8 mouse cellular contexts compared by ENCODE assay signal in the genomic region with DNA sequence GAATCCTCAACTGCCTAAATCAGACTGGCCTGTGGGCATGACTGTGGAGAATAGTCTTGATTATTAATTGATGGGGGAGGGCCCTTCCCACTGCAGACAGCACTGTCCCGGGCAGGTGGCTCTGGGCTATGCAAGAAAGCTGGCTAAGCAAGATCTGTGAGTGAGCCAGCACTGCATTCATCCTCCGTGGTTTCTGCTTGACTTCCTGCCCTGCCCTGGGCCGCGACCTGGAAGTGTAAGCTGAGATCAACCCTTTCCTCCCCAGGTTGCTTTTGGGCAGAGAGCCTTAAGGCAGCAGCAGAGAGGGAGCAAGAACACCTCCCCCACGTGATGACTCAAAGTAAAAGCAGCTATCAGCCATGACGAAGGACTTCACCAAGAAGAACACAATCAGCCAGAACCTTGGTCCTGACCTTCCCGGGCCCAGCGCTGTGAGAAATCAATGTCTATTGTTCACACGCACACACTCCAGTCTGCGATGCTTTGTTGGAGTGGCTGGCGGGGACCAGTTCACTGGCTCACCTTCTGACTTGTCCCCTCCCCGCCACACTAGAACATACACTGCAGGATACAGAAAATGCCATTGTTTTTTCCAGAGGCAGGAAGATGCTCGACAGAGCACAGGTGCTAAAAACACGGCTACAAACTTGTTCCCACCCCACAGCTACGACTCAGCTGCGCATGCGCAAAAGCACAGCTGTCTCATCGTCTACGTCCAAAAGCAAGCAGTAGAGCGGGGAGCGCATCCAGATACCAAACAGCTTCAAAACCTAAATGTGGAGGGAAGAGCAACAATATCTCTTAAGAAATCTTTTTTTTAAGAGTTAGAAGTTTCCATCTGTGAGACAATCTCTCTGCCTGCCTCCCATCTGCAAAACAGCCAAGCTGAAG.
DNase-seq lines count a peak whose midpoint lies in the region; ATAC-seq lines count a peak whose summit lies in the region.

No protein-coding gene starts in this region.

- H3K4me2 ChIP-seq in heart, embryonic 12.5 days = no peak overlapping the region
- H3K4me2 ChIP-seq in forebrain, embryonic 13.5 days = peak overlapping the region; percentile 9; the same call in 1 of the 2 replicates
- H3K4me2 ChIP-seq in midbrain, embryonic 13.5 days (replicated peaks) = peak overlapping the region; percentile 22; the same call in 1 of the 2 replicates

- intact Hi-C loops in heart, postnatal 14 days (cut with DNase I) = loop anchor here (5.0 kb wide), 1 partner anchor 144 kb away; no protein-coding TSS in a partner anchor

- 0 out of 2 replicates have a peak, but pooled peaks cover 4% of the 10 kb centered on the region for H3K4me1 ChIP-seq in heart, embryonic 12.5 days (replicated peaks)
- peaks cover 10% of the 10 kb centered on the region for H3K4me1 ChIP-seq in forebrain, embryonic 13.5 days
- H3K4me1 ChIP-seq in midbrain, embryonic 13.5 days (replicated peaks) = peaks cover 25% of the 10 kb centered on the region

- no peak overlapping the region for H3K27ac ChIP-seq in heart, embryonic 12.5 days (ENCODE audit: poor library complexity, severe bottlenecking)
- no peak overlapping the region for H3K27ac ChIP-seq in forebrain, embryonic 13.5 days
- H3K27ac ChIP-seq in midbrain, embryonic 13.5 days = peak overlapping the region; percentile 53; the same call in 1 of the 2 replicates

- H3K9ac ChIP-seq in heart, embryonic 12.5 days = no peak overlapping the region
- H3K9ac ChIP-seq in forebrain, embryonic 13.5 days = peak overlapping the region; percentile 30
- 0 out of 2 replicates have a peak overlapping the region, but pooled peaks have one; percentile 23 for H3K9ac ChIP-seq in midbrain, embryonic 13.5 days (replicated peaks)

- WGBS in heart, embryonic 12.5 days = 48% methylated on average over 21 of the region's 21 CpGs
- WGBS in forebrain, embryonic 13.5 days = 33% methylated on average over 21 of the region's 21 CpGs
- 35% methylated on average over 21 of the region's 21 CpGs for WGBS in midbrain, embryonic 13.5 days

- peaks cover 23% of the 10 kb centered on the region for H3K9me3 ChIP-seq in heart, embryonic 12.5 days (replicated peaks)
- 0 out of 2 replicates have a peak, but pooled peaks cover 8% of the 10 kb centered on the region for H3K9me3 ChIP-seq in forebrain, embryonic 13.5 days (replicated peaks)
- H3K9me3 ChIP-seq in midbrain, embryonic 13.5 days = peaks cover 5% of the 10 kb centered on the region; the same call in 1 of the 2 replicates

- H3K36me3 ChIP-seq in heart, embryonic 12.5 days = no peaks in the 10 kb centered on the region
- H3K36me3 ChIP-seq in forebrain, embryonic 13.5 days (ENCODE audit: poor library complexity, severe bottlenecking) = no peaks in the 10 kb centered on the region
- no peaks in the 10 kb centered on the region for H3K36me3 ChIP-seq in midbrain, embryonic 13.5 days

- H3K4me3 ChIP-seq in heart, embryonic 12.5 days = no peak overlapping the region
- no peak overlapping the region for H3K4me3 ChIP-seq in forebrain, embryonic 13.5 days
- no peak overlapping the region for H3K4me3 ChIP-seq in midbrain, embryonic 13.5 days (replicated peaks)

- ATAC-seq in heart, embryonic 12.5 days (ENCODE audit: insufficient number of reproducible peaks, low FRiP score) = peak; percentile 55
- ATAC-seq in forebrain, embryonic 13.5 days = peak; percentile 75
- ATAC-seq in midbrain, embryonic 13.5 days = peak; percentile 77

- no peak for DNase-seq in heart, adult 18-20 months
- peak; percentile 45 for DNase-seq in Muller cell, postnatal 12 days (ENCODE audit: inconsistent ontology term)
- DNase-seq in gastrocnemius, adult 18-20 months (ENCODE audit: low spot score) = no peak
- no peak for DNase-seq in heart, postnatal 14 days
- no peak for DNase-seq in frontal cortex, postnatal 25 days (ENCODE audit: low spot score in 2 of 2)

- no peaks in the 10 kb centered on the region for H3K27me3 ChIP-seq in heart, embryonic 12.5 days (replicated peaks)
- no peaks in the 10 kb centered on the region for H3K27me3 ChIP-seq in forebrain, embryonic 13.5 days
- H3K27me3 ChIP-seq in midbrain, embryonic 13.5 days = 0 out of 2 replicates have a peak, but pooled peaks cover 2% of the 10 kb centered on the region
